In the genomic region with DNA sequence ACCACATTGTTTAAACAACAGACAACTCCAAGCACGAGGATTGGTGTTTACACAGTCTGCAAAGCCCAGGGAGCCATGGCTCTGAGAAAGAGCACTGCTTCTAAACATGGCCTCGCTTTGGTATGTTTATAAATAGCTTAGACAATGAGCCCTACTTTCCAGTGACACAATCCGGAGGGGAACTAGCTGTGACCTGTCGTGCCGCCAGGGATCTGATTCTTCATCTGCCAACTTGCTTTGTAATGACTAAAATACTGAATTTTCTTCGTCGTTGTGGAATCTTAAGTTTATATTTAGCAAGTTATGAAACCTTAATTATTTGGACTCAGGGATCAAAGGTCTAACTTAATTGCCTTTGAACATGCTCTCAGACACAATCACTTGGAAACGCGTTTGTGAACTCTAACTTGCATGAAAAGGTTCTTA, we compare ENCODE assay signal across 15 mouse cellular contexts. TPM values are rescaled to one million over a fixed set of nuclear protein-coding genes. Genes with fewer than 3 reads are reported as not detected.
DNase-seq lines count a peak whose midpoint lies in the region; ATAC-seq and TF ChIP-seq lines count a peak whose summit lies in the region.
"Had no signal": no experiment of that assay in that cellular context is flagged by ENCODE, and none has a peak within 500 bp of the region (broad histone marks: within the 10 kb centered on the region; RNA-seq: fewer than 3 reads in every experiment).

No protein-coding gene starts in this region.

- H3K9ac ChIP-seq in liver, adult 2 months (ENCODE audit: low read depth, low read length), result no peak overlapping the region
- no peak overlapping the region for H3K9ac ChIP-seq in liver, embryonic 12.5 days
- H3K9ac ChIP-seq in stomach, embryonic 15.5 days, result no peak overlapping the region
- H3K9ac ChIP-seq: liver, embryonic 14.5 days had no signal

- TF ChIP-seq POLR2A in liver, adult 2 months (IDR thresholded peaks at IDR 0.05; ENCODE audit: extremely low read depth, insufficient read depth, low read length), result no peak

- no peaks in the 10 kb centered on the region for H3K9me3 ChIP-seq in liver, embryonic 12.5 days (replicated peaks)
- H3K9me3 ChIP-seq in stomach, embryonic 15.5 days, result no peaks in the 10 kb centered on the region

- no peak overlapping the region for H3K27ac ChIP-seq in liver, adult 2 months (replicated peaks; ENCODE audit: insufficient read depth, low read depth, low read length)
- H3K27ac ChIP-seq in liver, embryonic 12.5 days, result no peak overlapping the region
- H3K27ac ChIP-seq in stomach, embryonic 15.5 days, result peak overlapping the region; percentile 16; the same call in 1 of the 2 replicates
- H3K27ac ChIP-seq: liver, embryonic 14.5 days had no signal

- DNase-seq in adrenal gland, postnatal 10 days, result peak; percentile 27
- no peak for DNase-seq in adrenal gland, adult 8-10 months
- peak; percentile 21 for DNase-seq in liver, adult 2 months (ENCODE audit: extremely low read depth, low read depth, low spot score)
- peak; percentile 48 to 71 for DNase-seq in kidney, postnatal 25 days
- no peak for DNase-seq in left cerebral cortex, adult 9 months (ENCODE audit: low spot score in 2 of 2)
- DNase-seq: cerebellum, adult 11-12 months; spleen, adult 18-20 months; thymus, postnatal 4 days had no signal

- 39% methylated on average over 9 of the region's 9 CpGs for WGBS in liver, adult 2 months
- 65% methylated on average over 9 of the region's 9 CpGs for WGBS in liver, embryonic 12.5 days (ENCODE audit: insufficient replicate concordance)
- WGBS in stomach, embryonic 15.5 days, result 26% methylated on average over 9 of the region's 9 CpGs

- no peak for TF ChIP-seq CTCF in liver, adult 2 months (IDR thresholded peaks at IDR 0.05; ENCODE audit: low read depth, low read length)

- H3K27me3 ChIP-seq in liver, adult 2 months (ENCODE audit: control insufficient read depth, insufficient read depth, low read length), result no peaks in the 10 kb centered on the region
- no peaks in the 10 kb centered on the region for H3K27me3 ChIP-seq in liver, embryonic 12.5 days (replicated peaks)
- no peaks in the 10 kb centered on the region for H3K27me3 ChIP-seq in stomach, embryonic 15.5 days (replicated peaks)

- no peaks in the 10 kb centered on the region for H3K36me3 ChIP-seq in liver, adult 2 months (ENCODE audit: control insufficient read depth, insufficient read depth, low read length)
- no peaks in the 10 kb centered on the region for H3K36me3 ChIP-seq in liver, embryonic 12.5 days
- H3K36me3 ChIP-seq in stomach, embryonic 15.5 days, result no peaks in the 10 kb centered on the region; the same call in 1 of the 2 replicates

- no peaks in the 10 kb centered on the region for H3K79me2 ChIP-seq in liver, adult 2 months (ENCODE audit: control insufficient read depth, insufficient read depth, low read length)

- no peaks in the 10 kb centered on the region for H3K4me1 ChIP-seq in liver, adult 2 months (ENCODE audit: control insufficient read depth, insufficient read depth, low read length)
- H3K4me1 ChIP-seq in liver, embryonic 12.5 days, result no peaks in the 10 kb centered on the region
- H3K4me1 ChIP-seq in stomach, embryonic 15.5 days, result no peaks in the 10 kb centered on the region

- H3K4me3 ChIP-seq in liver, adult 2 months (ENCODE audit: insufficient read depth, low read depth, low read length), result no peak overlapping the region
- no peak overlapping the region for H3K4me3 ChIP-seq in liver, embryonic 12.5 days
- no peak overlapping the region for H3K4me3 ChIP-seq in stomach, embryonic 15.5 days (replicated peaks)

- no peak overlapping the region for H3K4me2 ChIP-seq in liver, embryonic 12.5 days
- no peak overlapping the region for H3K4me2 ChIP-seq in stomach, embryonic 15.5 days

- ATAC-seq in liver, embryonic 12.5 days, result no peak
- no peak for ATAC-seq in stomach, embryonic 15.5 days (ENCODE audit: insufficient read depth, low FRiP score, low read depth)
- no peak for ATAC-seq in CD4-positive, CD25-positive, alpha-beta regulatory T cell, adult 4 months
- ATAC-seq: hindbrain, embryonic 16.5 days; midbrain, embryonic 16.5 days had no signal

RNA-seq across cellular contexts. Expression of a gene that starts 23.1 kb away (rescaled TPM):
- total RNA-seq in adrenal gland, postnatal 10 days (2021), result 10 to 100 TPM; 14.6 to 17.9 TPM
- total RNA-seq in adrenal gland, adult 8-10 months (2022), result 10 to 100 TPM; 17.8 to 47.6 (median 29.7) TPM
- 0.74 and 1.3 TPM in 2 replicates for total RNA-seq in liver, adult 2 months (2014; rRNA removed)
- 0.10 TPM in 2 replicates for polyA plus RNA-seq in liver, adult 2 months (2012; rRNA removed)
- polyA plus RNA-seq in liver, embryonic 12.5 days (2016; fragmentation: Nextera tagmentation; extraction: Ambion mirVana), result 3.3 and 4.2 TPM in 2 replicates
- 27.8 and 31.4 TPM in 2 replicates for polyA plus RNA-seq in stomach, embryonic 15.5 days (2015; fragmentation: Nextera tagmentation; extraction: Ambion mirVana)
- 1 to 10 TPM; 1.1 to 2.0 TPM for polyA plus RNA-seq in CD4-positive, CD25-positive, alpha-beta regulatory T cell, adult 4 months (2017; shearing (Covaris generic))
- total RNA-seq: MEL had no signal

Comparison
In these comparisons a context has a peak if more than half of its experiments do, and no peak if none do; other contexts are left out.
1. DNase-seq: peak in adrenal gland, postnatal 10 days (single experiment), liver, adult 2 months (single experiment) and kidney, postnatal 25 days (2 of 2); none in adrenal gland, adult 8-10 months (single experiment) and left cerebral cortex, adult 9 months (0 of 2).